Mouse (Mus musculus) G1E (cell line): ENCODE data around the gene Olfr765.

Experiments
- CTCF ChIP-seq: IDR thresholded peaks from 2 replicates; pipeline ENCODE4 v1.5.1; 2012; ENCODE audit warnings: low read depth, low read length, inconsistent platforms, mixed read lengths
- GATA1 ChIP-seq: IDR thresholded peaks from 2 replicates; pipeline ENCODE4 v1.6.1; 2012; ENCODE audit warnings: borderline replicate concordance, low read length, inconsistent platforms, mixed read lengths
- GATA2 ChIP-seq: IDR thresholded peaks from 2 replicates; pipeline ENCODE4 v1.6.1; 2012; ENCODE audit warnings: low read depth, low read length, inconsistent platforms, borderline replicate concordance
- POLR2AphosphoS5 ChIP-seq: IDR thresholded peaks from 2 replicates; pipeline ENCODE4 v1.6.1; 2012; ENCODE audit warnings: low read depth, low read length, inconsistent platforms; ENCODE audit not compliant: insufficient replicate concordance
- TAL1 ChIP-seq: conservative IDR thresholded peaks from 2 replicates; pipeline ENCODE4 v1.6.1; 2012; ENCODE audit warnings: low read depth, low read length, inconsistent platforms, mixed read lengths

DNA sequence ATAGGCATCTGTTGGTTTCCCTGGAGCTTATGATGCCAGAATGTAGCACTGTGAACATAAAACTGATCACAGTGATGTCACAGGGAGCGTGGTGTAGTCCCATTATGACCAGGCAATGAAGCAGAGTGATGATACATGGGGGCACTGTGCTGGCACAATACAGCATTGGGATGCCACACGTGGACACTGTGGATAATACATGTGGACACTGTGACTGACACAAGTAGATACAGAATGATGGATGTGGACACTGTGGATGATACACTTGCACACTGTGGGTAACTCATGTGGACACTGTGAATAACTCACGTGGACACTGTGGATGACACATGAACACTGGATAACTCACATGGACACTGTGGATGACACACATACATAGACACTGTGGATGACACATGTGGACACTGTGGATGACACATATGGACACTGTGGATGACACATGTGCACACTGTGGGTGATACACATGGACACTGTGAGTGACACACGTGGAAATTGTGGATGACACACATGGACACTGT lies 53.2 kb downstream of the Olfr765 start:
- no peak for TF ChIP-seq CTCF
- TF ChIP-seq POLR2AphosphoS5 = no peak
- no peak for TF ChIP-seq TAL1
- no peak for TF ChIP-seq GATA1
- TF ChIP-seq GATA2 = no peak
